Mouse (Mus musculus) kidney, embryonic 14.5 days (tissue): ENCODE results near the gene H2-M3. TPM values are rescaled to one million over a fixed set of nuclear protein-coding genes. Genes with fewer than 3 reads are reported as not detected.
"Not testable (repeated sequence)": the region's sequence is repeated elsewhere in the genome, so short reads cannot be mapped to it uniquely, and the experiment has no call there.

Experiments
- ATAC-seq: fragments of 200-750 bp; cut with Nextera tagmentation; 2 replicates; pipeline ENCODE4 v1.8.0; 2017; ENCODE audit warnings: moderate number of reproducible peaks, mild to moderate bottlenecking, moderate TSS enrichment, moderate library complexity; ENCODE audit not compliant: low FRiP score, low TSS enrichment
- H3K27ac ChIP-seq: fragments of 300-500 bp; sonication (generic); 2 replicates; pipeline ENCODE4 v1.5.1; 2014; ENCODE audit warnings: low read depth, mild to moderate bottlenecking, low read length, moderate library complexity, mixed read lengths
- H3K27me3 ChIP-seq: fragments of 300-500 bp; sonication (generic); 2 replicates; pipeline ENCODE4 v1.6.1; 2014; ENCODE audit warnings: mild to moderate bottlenecking, low read length; ENCODE audit not compliant: control insufficient read depth, insufficient read depth
- H3K36me3 ChIP-seq: fragments of 300-500 bp; sonication (generic); 2 replicates; pipeline ENCODE4 v1.6.1; 2014; ENCODE audit warnings: low read length, mixed read lengths; ENCODE audit not compliant: control insufficient read depth, insufficient read depth
- H3K4me1 ChIP-seq: fragments of 300-500 bp; sonication (generic); 2 replicates; pipeline ENCODE4 v1.6.1; 2014; ENCODE audit warnings: low read length, mixed read lengths; ENCODE audit not compliant: control insufficient read depth, insufficient read depth
- H3K4me2 ChIP-seq: fragments of 300-500 bp; sonication (generic); replicated peaks from 2 replicates; pipeline ENCODE4 v1.6.1; 2014; ENCODE audit warnings: low read depth, mild to moderate bottlenecking, low read length
- H3K4me3 ChIP-seq: fragments of 300-500 bp; sonication (generic); 2 replicates; pipeline ENCODE4 v1.5.1; 2014; ENCODE audit warnings: mild to moderate bottlenecking, low read length
- H3K9ac ChIP-seq: fragments of 300-500 bp; sonication (generic); 2 replicates; pipeline ENCODE4 v1.6.1; 2014; ENCODE audit warnings: low read depth, mild to moderate bottlenecking, low read length, moderate library complexity
- H3K9me3 ChIP-seq: fragments of 300-500 bp; sonication (generic); 2 replicates; pipeline ENCODE4 v1.6.1; 2016; ENCODE audit warnings: low read length; ENCODE audit not compliant: control insufficient read depth
- WGBS: fragments of 180-500 bp; shearing (Covaris S2); extraction: QIAGEN DNeasy Blood & Tissue Kit; methylation state at CpG from one replicate; pipeline ENCODE4 v1.1.7; 2014; 5-methylcytosine and 5-hydroxymethylcytosine counted together
- polyA plus RNA-seq: library from polyadenylated mRNA; unstranded; fragments of >200 nt; fragmentation: Nextera tagmentation; extraction: Ambion mirVana; gene quantifications from 2 replicates; pipeline ENCODE4 v1.2.1, GENCODE M21; 2014

The H2-M3 gene
- polyA plus RNA-seq: 1.1 and 1.3 TPM in 2 replicates

DNA sequence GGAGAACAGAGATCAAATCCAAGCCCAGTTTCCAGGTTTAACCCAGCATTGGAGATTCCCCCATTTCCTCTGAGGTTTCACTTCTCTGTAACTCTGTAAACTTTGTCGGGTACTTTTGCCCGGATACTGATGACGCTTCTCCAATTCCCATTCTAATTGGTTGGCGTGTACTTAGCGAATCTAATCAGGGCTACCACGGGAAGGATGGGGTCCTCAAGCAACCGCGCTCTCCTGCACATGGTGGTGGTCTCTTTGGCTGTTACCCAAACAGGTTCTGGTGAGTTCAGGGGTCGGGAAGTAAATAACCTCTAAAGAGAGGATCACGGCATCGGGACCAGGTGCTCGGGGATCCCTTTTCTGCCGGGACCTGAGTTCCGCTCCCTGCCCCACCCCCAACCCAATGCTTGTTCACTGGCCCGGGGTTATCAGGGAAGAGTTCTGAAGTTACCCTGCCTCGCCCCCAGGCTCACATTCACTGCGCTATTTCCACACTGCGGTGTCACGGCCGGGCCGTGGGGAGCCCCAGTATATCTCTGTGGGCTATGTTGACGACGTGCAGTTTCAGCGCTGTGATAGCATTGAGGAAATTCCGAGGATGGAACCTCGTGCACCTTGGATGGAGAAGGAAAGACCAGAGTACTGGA lies at the start of gene H2-M3:
Gene H2-M3 (plus strand): TSS at position 163 of the 644 bp plus-strand sequence.
- WGBS: 5% methylated on average over 26 of the region's 26 CpGs
- no peaks in the 10 kb centered on the region; the same call in 1 of the 2 replicates for H3K27me3 ChIP-seq
- peak within 1 kb of the TSS; percentile 40; the same call in 1 of the 2 replicates for H3K9ac ChIP-seq
- peak within 1 kb of the TSS; percentile 88 for H3K4me2 ChIP-seq
- peak; percentile 99 for ATAC-seq
- peak within 1 kb of the TSS; percentile 50 for H3K4me3 ChIP-seq
- no peaks in the 10 kb centered on the region for H3K4me1 ChIP-seq
- H3K36me3 ChIP-seq: no peaks in the 10 kb centered on the region
- H3K27ac ChIP-seq: no peak within 1 kb of the TSS
- no peaks in the 10 kb centered on the region for H3K9me3 ChIP-seq

DNA sequence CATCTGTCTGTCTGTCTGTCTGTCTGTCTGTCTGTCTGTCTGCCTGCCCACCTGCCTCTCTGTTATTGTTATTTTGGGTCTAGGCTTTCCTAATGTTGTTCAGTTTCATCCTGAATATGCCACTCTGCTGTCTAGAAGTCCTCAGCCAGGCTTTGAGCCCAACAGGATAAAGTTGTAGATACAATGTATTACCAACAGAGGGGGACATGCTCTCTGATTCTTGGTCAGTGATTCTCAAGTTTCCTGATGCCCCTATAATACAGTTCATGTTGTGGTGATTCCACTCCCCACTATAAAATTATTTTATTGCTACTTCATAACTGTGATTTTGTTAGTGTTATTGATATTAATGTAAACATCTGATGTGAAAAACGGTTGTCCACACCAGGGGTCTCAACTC lies 48.1 kb upstream of the H2-M3 start:
- no peak for ATAC-seq

DNA sequence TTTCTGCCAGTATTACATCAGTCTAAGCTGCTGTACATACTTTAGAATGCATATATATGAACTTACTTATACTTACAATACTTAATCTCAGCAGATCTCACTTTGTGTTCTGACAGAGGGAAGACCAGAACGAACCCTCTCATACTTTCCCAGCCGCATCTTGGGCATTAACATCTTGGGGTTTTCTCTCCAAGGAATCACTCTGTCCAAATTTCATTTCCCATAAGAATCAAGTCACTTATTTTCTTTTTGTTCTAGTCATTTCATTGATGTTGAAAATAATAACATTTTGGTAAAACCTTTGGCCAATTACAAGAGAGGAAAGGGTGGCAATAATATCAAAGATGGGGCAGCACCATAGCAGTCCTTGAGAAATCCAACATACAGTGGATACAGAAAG lies 32.8 kb upstream of the H2-M3 start, which contains the start of gene Olfr97:
Gene Olfr97 (minus strand): TSS at position 101 of the 400 bp plus-strand sequence.
- not testable (repeated sequence) for H3K4me3 ChIP-seq, H3K9me3 ChIP-seq, H3K4me2 ChIP-seq, H3K27ac ChIP-seq, H3K9ac ChIP-seq, ATAC-seq, H3K27me3 ChIP-seq, H3K36me3 ChIP-seq, H3K4me1 ChIP-seq
- 85% methylated on average over 2 of the region's 2 CpGs for WGBS

More for the DNA sequence above, 48.1 kb upstream of the H2-M3 start:
- no peak overlapping the region for H3K27ac ChIP-seq
- WGBS: 23% methylated on average over 1 of the region's 1 CpGs
- no peak overlapping the region for H3K4me2 ChIP-seq
- 0 out of 2 replicates have a peak, but pooled peaks cover 2% of the 10 kb centered on the region for H3K9me3 ChIP-seq
- H3K27me3 ChIP-seq: no peaks in the 10 kb centered on the region
- H3K4me1 ChIP-seq: no peaks in the 10 kb centered on the region
- H3K9ac ChIP-seq: no peak overlapping the region
- no peaks in the 10 kb centered on the region for H3K36me3 ChIP-seq
- H3K4me3 ChIP-seq: no peak overlapping the region

DNA sequence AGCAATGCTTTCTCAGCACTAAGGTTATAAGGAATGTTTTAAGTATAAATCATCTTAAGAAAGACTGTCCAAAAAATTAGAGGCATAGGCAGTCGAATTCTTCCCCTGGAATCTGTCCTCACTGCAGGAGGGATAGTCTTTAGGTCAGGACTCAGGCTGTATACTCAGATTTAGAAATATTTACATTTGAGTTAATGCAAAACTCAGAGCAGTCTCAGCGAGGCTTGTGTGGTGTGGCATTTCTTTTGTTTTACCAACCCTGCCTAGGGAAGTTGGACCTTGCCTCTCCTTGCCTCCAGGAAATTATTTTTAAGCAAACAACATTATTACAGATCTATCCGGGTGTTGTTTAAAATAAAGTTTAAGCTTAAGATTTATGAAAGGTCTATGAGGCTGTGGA lies 27.8 kb upstream of the H2-M3 start:
- no peaks in the 10 kb centered on the region for H3K27me3 ChIP-seq
- H3K4me3 ChIP-seq: no peak overlapping the region
- no peak overlapping the region for H3K27ac ChIP-seq
- H3K9me3 ChIP-seq: peaks cover 6% of the 10 kb centered on the region; the same call in 1 of the 2 replicates
- H3K9ac ChIP-seq: no peak overlapping the region
- ATAC-seq: no peak
- no peaks in the 10 kb centered on the region for H3K36me3 ChIP-seq
- 51% methylated on average over 3 of the region's 3 CpGs for WGBS
- H3K4me2 ChIP-seq: no peak overlapping the region
- no peaks in the 10 kb centered on the region for H3K4me1 ChIP-seq

DNA sequence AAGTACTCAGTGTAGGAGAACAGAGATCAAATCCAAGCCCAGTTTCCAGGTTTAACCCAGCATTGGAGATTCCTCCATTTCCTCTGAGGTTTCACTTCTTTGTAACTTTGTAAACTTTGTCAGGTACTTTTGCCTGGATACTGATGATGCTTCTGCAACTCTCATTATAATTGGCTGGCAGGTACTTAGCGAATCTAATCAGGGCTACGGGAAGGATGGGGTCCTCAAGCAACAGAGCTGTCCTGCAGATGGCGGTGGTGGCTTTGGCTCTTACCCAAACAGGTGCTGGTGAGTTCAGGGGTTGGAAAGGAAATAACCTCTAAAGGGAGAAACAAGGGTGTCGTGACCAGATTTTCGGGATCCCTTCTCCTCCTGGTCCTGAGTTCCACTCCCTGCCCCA lies 23.3 kb upstream of the H2-M3 start:
- Histone ChIP-seq H3K9me3 (no peaks in the 10 kb centered on the region), H3K9ac (no peak overlapping the region), H3K4me3 (no peak overlapping the region), H3K4me2 (no peak overlapping the region), H3K27me3 (no peaks in the 10 kb centered on the region), H3K27ac (no peak overlapping the region), H3K36me3 (no peaks in the 10 kb centered on the region), H3K4me1 (no peaks in the 10 kb centered on the region)
- peak; percentile 85; the same call in 1 of the 2 replicates for ATAC-seq
- WGBS: 29% methylated on average over 5 of the region's 5 CpGs

DNA sequence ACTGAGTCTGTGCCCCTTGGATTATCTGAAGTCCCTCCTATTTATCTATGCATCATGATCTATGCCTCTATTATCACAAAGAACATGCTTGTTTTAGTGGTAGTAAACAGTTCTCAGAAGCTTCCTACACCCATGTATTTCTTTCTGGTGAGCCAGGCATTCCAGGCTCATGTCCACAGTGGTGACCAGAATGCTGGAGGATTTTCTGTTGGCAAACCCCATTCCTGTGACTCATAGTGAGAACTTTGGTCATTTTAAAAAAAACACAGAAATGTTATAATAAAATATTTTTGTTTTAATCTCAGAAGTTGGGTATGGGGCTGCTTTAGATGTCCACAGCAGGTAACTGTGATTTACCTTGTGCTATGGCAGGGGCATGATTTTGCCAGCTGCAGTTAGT lies 20.6 kb upstream of the H2-M3 start:
- Histone ChIP-seq H3K4me1 (no peaks in the 10 kb centered on the region), H3K27me3 (no peaks in the 10 kb centered on the region), H3K4me3 (no peak overlapping the region), H3K9me3 (no peaks in the 10 kb centered on the region), H3K27ac (no peak overlapping the region), H3K9ac (no peak overlapping the region), H3K36me3 (no peaks in the 10 kb centered on the region), H3K4me2 (no peak overlapping the region)
- ATAC-seq: no peak

DNA sequence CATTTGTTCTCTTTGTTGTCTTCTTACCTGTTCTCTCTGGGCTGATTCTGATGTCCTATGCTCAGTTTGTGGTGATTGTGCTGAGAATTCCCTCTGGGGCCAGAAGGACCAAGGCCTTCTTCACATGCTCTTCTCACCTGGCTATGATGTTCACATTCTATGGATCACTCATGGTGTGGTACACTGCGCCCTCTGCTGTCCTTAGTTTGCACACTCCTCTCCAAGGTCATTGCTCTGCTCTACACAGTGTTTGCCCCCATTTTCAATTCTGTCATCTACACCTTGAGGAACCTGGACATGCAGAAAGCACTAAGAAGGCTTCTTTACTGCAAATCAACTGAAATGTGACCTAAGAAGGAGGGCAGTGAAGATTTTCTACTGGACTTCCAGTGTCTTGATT lies 19.5 kb upstream of the H2-M3 start:
- no peak for ATAC-seq
- Histone ChIP-seq H3K27me3 (no peaks in the 10 kb centered on the region), H3K27ac (no peak overlapping the region), H3K9ac (no peak overlapping the region), H3K4me3 (no peak overlapping the region), H3K4me2 (no peak overlapping the region), H3K36me3 (no peaks in the 10 kb centered on the region), H3K4me1 (no peaks in the 10 kb centered on the region), H3K9me3 (no peaks in the 10 kb centered on the region)
- WGBS: 17% methylated on average over 1 of the region's 1 CpGs

DNA sequence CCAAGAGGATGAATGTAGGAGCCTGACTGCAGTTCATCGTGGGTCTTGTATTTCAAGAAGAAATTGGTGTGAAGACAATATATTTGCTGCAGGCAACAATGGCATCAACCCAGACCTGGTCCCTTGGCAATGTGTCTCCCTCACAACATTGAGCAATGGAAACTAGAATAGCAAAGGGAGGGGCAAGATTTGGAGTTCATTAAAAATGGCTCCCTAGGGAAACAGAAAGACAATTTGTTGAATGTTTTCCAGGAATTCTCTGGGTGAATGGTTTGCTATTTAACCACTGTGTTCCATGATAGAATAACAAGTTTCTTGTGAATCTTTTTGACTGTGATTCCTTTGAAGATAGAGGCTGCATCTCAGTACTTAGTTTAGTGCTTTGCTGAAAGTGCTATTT lies 6.4 kb upstream of the H2-M3 start, which contains the start of gene Olfr98:
Gene Olfr98 (minus strand): TSS at position 124 of the 400 bp plus-strand sequence.
- Histone ChIP-seq H3K9me3 (no peaks in the 10 kb centered on the region), H3K4me3 (no peak within 1 kb of the TSS), H3K4me1 (no peaks in the 10 kb centered on the region), H3K27me3 (no peaks in the 10 kb centered on the region; the same call in 1 of the 2 replicates), H3K4me2 (no peak within 1 kb of the TSS), H3K27ac (no peak within 1 kb of the TSS), H3K36me3 (no peaks in the 10 kb centered on the region), H3K9ac (no peak within 1 kb of the TSS)
- WGBS: 89% methylated on average over 1 of the region's 1 CpGs
- ATAC-seq: no peak

DNA sequence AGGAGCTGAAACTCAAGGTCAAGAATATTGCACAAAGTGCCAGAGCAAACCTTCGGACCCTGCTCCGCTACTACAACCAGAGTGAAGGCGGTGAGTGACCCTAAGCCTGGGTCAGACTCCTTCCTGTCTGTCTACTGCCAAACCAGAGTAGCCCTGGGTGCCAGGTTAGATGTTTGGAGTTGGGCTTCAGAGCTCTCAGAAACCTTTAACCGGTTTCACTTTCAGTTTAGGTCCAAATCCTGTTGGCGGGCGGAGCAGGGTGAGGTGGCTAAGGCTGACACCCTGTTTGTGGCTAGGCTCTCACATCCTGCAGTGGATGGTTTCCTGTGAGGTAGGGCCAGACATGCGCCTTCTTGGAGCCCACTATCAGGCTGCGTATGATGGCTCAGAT lies 677 bp downstream of the H2-M3 start:
- peak; percentile 10; the same call in 1 of the 2 replicates for ATAC-seq
- H3K27me3 ChIP-seq: no peaks in the 10 kb centered on the region; the same call in 1 of the 2 replicates
- H3K36me3 ChIP-seq: no peaks in the 10 kb centered on the region
- peak overlapping the region; percentile 40; the same call in 1 of the 2 replicates for H3K9ac ChIP-seq
- H3K27ac ChIP-seq: no peak overlapping the region
- 69% methylated on average over 8 of the region's 8 CpGs for WGBS
- peak overlapping the region; percentile 50 for H3K4me3 ChIP-seq
- no peaks in the 10 kb centered on the region for H3K9me3 ChIP-seq
- H3K4me2 ChIP-seq: peak overlapping the region; percentile 88
- H3K4me1 ChIP-seq: no peaks in the 10 kb centered on the region
